Mouse (Mus musculus): ENCODE results near the gene Rhbdl1. TPM values are rescaled to one million over a fixed set of nuclear protein-coding genes. Genes with fewer than 3 reads are reported as not detected.

The Rhbdl1 gene
- polyA plus RNA-seq, 1 experiment from 2014 or later, result 5.0 TPM

- H3K27me3 ChIP-seq, result no peaks in the 10 kb centered on the region
- no peak for TF ChIP-seq CTCF (IDR thresholded peaks at IDR 0.05)
- in situ Hi-C loops (cut with MboI; ENCODE audit: low pct_unique_long_range_greater_than_20kb), result no loop called here
- ATAC-seq, result no peak
- POLR2A ChIA-PET, result interaction anchor here (0.7 to 1.1 kb wide), 2 partner anchors 9 to 46 kb away, joined by 3 to 4 read pairs; partner anchors contain the start of genes Mettl26 and Rhbdl1
- no peak for DNase-seq (ENCODE audit: low read depth, low spot score)
- CTCF ChIA-PET, result no interaction called here
Measured at GRCm38 (mm10) chr17:25828223-25828594, 8.9 kb downstream of the Rhbdl1 start.

- CTCF ChIA-PET, result no interaction called here
- in situ Hi-C loops (cut with MboI; ENCODE audit: low pct_unique_long_range_greater_than_20kb), result no loop called here
- H3K27me3 ChIP-seq, result no peaks in the 10 kb centered on the region
- TF ChIP-seq CTCF (IDR thresholded peaks at IDR 0.05), result no peak
- POLR2A ChIA-PET, result interaction anchor here (0.7 to 1.1 kb wide), 2 partner anchors 9 to 47 kb away, joined by 3 to 4 read pairs; partner anchors contain the start of genes Mettl26 and Rhbdl1
- DNase-seq (ENCODE audit: low read depth, low spot score) (no peak), ATAC-seq (no peak)
Measured at GRCm38 (mm10) chr17:25827546-25828222, 9.4 kb downstream of the Rhbdl1 start.

- no peaks in the 10 kb centered on the region for H3K27me3 ChIP-seq
- DNase-seq (ENCODE audit: low read depth, low spot score) (no peak), ATAC-seq (no peak)
- in situ Hi-C loops (cut with MboI; ENCODE audit: low pct_unique_long_range_greater_than_20kb), result no loop called here
- TF ChIP-seq CTCF (IDR thresholded peaks at IDR 0.05), result no peak
- ChIA-PET POLR2A (no interaction called here), CTCF (no interaction called here)
Measured at GRCm38 (mm10) chr17:25827011-25827410, 10.1 kb downstream of the Rhbdl1 start.

GRCm38 (mm10) chr17:25825984-25826570, 11.0 kb downstream of the Rhbdl1 start:
- DNase-seq (ENCODE audit: low read depth, low spot score) (no peak), ATAC-seq (no peak)
- ChIA-PET CTCF (no interaction called here), POLR2A (interaction anchor here (1.2 kb wide), 1 partner anchor 12 kb away, joined by 3 read pairs; the partner anchor contains the start of gene Rhbdl1)
- in situ Hi-C loops (cut with MboI; ENCODE audit: low pct_unique_long_range_greater_than_20kb), result no loop called here
- TF ChIP-seq CTCF (IDR thresholded peaks at IDR 0.05), result no peak
- no peaks in the 10 kb centered on the region for H3K27me3 ChIP-seq

GRCm38 (mm10) chr17:25825311-25825710, 11.8 kb downstream of the Rhbdl1 start:
- ChIA-PET POLR2A (interaction anchor here (0.6 to 1.2 kb wide), 3 partner anchors 12 to 22 kb away, joined by 3 read pairs; partner anchors contain the start of gene Rhbdl1), CTCF (no interaction called here)
- no peak for DNase-seq (ENCODE audit: low read depth, low spot score)
- in situ Hi-C loops (cut with MboI; ENCODE audit: low pct_unique_long_range_greater_than_20kb), result no loop called here
- no peak for TF ChIP-seq CTCF (IDR thresholded peaks at IDR 0.05)
- no peaks in the 10 kb centered on the region for H3K27me3 ChIP-seq
- no peak for ATAC-seq

GRCm38 (mm10) chr17:25824362-25825142, 12.5 kb downstream of the Rhbdl1 start:
- ChIA-PET CTCF (interaction anchor here (2.3 kb wide), 1 partner anchor 8 kb away, joined by 8 read pairs; the partner anchor contains the start of gene Stub1), POLR2A (interaction anchor here (2.2 kb wide), 1 partner anchor 8 kb away, joined by 11 read pairs; the partner anchor contains the start of gene Stub1)
- in situ Hi-C loops (cut with MboI; ENCODE audit: low pct_unique_long_range_greater_than_20kb), result no loop called here
- H3K27me3 ChIP-seq, result peaks cover 4% of the 10 kb centered on the region
- no peak for DNase-seq (ENCODE audit: low read depth, low spot score)
- ATAC-seq, result no peak
- TF ChIP-seq CTCF (IDR thresholded peaks at IDR 0.05), result no peak

GRCm38 (mm10) chr17:25823452-25823851, 13.6 kb downstream of the Rhbdl1 start, which contains the start of gene Wdr24:
Wdr24 (plus strand) TSS chr17:25823627.
- ATAC-seq (no peak), DNase-seq (ENCODE audit: low read depth, low spot score) (no peak)
- CTCF ChIA-PET, result interaction anchor here (2.3 kb wide), 1 partner anchor 9 kb away, joined by 8 read pairs; the partner anchor contains the start of gene Stub1
- POLR2A ChIA-PET, result interaction anchor here (2.2 kb wide), 1 partner anchor 9 kb away, joined by 11 read pairs; the partner anchor contains the start of gene Stub1
- peaks cover 11% of the 10 kb centered on the region for H3K27me3 ChIP-seq
- in situ Hi-C loops (cut with MboI; ENCODE audit: low pct_unique_long_range_greater_than_20kb), result no loop called here
- no peak for TF ChIP-seq CTCF (IDR thresholded peaks at IDR 0.05)

- POLR2A ChIA-PET, result no interaction called here
- H3K27me3 ChIP-seq, result peaks cover 17% of the 10 kb centered on the region
- no peak for TF ChIP-seq CTCF (IDR thresholded peaks at IDR 0.05)
- DNase-seq (ENCODE audit: low read depth, low spot score) (no peak), ATAC-seq (no peak)
- CTCF ChIA-PET, result no interaction called here
- in situ Hi-C loops (cut with MboI; ENCODE audit: low pct_unique_long_range_greater_than_20kb), result no loop called here
Measured at GRCm38 (mm10) chr17:25818851-25819780, 18.0 kb downstream of the Rhbdl1 start.

- peaks cover 17% of the 10 kb centered on the region for H3K27me3 ChIP-seq
- DNase-seq (ENCODE audit: low read depth, low spot score), result no peak
- ChIA-PET CTCF (no interaction called here), POLR2A (interaction anchor here (1.8 kb wide), 1 partner anchor 14 kb away, joined by 6 read pairs; no protein-coding TSS in a partner anchor)
- ATAC-seq, result no peak
- no peak for TF ChIP-seq CTCF (IDR thresholded peaks at IDR 0.05)
- in situ Hi-C loops (cut with MboI; ENCODE audit: low pct_unique_long_range_greater_than_20kb), result no loop called here
Measured at GRCm38 (mm10) chr17:25817662-25818061, 19.4 kb downstream of the Rhbdl1 start.

All from Patski (cell line).